Mouse (Mus musculus): ENCODE measurements at regions not wholly inside any gene's neighbourhood (a gene's known extent, or its start where the extent isn't known, plus 50 kb on each side); places are given as distances from the start of the nearest gene placed in this dataset.

DNA sequence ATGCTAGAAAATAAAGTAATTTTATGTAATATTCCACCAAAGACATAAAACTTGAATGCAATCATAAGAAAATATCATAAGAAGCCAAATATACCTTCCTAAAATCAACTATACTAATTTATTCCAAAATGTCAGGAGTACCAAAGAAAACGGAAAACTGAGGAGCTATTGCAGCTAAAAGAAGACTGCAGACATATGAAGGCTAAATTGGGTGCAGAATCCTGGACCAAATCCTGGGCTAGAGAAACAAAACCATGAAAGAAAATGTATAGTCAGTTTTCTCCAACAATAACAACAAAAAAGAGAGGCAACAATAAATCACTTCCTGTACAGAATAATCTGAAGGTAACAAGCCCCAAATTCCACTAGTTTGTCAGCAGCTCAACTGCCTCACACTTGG lies 126.4 kb upstream of the Steap4 start:
- no peak for TF ChIP-seq POLR2A (IDR thresholded peaks at IDR 0.05; ENCODE audit: control insufficient read depth in 1 of 2, insufficient read depth in 1 of 2, low read depth in 1 of 2, low read length in 2 of 2, poor library complexity in 1 of 2)
- TF ChIP-seq CTCF (IDR thresholded peaks at IDR 0.05 in 2 of 3, conservative IDR thresholded peaks at IDR 0.05 in 1 of 3; ENCODE audit: control insufficient read depth in 1 of 3, insufficient read depth in 1 of 3, low read depth in 2 of 3, low read length in 3 of 3, poor library complexity in 1 of 3, severe bottlenecking in 1 of 3), result no peak
- no peak for TF ChIP-seq EP300 (IDR thresholded peaks at IDR 0.05; ENCODE audit: low read depth in 1 of 2, low read length in 2 of 2)
- no peak for TF ChIP-seq ZC3H11A (IDR thresholded peaks at IDR 0.05; ENCODE audit: low read depth, low read length)
- no peak for TF ChIP-seq POLR2AphosphoS2 (IDR thresholded peaks at IDR 0.05; ENCODE audit: low read length)
- TF ChIP-seq MAX (IDR thresholded peaks at IDR 0.05; ENCODE audit: low read length), result no peak
- no peak for TF ChIP-seq RCOR1 (IDR thresholded peaks at IDR 0.05; ENCODE audit: low read depth, low read length)

Measured in MEL (cell line).